Mouse (Mus musculus): ENCODE results near the gene Wdr25.
"Not testable (repeated sequence)": the region's sequence is repeated elsewhere in the genome, so short reads cannot be mapped to it uniquely, and the experiment has no call there.

The Wdr25 gene

DNA sequence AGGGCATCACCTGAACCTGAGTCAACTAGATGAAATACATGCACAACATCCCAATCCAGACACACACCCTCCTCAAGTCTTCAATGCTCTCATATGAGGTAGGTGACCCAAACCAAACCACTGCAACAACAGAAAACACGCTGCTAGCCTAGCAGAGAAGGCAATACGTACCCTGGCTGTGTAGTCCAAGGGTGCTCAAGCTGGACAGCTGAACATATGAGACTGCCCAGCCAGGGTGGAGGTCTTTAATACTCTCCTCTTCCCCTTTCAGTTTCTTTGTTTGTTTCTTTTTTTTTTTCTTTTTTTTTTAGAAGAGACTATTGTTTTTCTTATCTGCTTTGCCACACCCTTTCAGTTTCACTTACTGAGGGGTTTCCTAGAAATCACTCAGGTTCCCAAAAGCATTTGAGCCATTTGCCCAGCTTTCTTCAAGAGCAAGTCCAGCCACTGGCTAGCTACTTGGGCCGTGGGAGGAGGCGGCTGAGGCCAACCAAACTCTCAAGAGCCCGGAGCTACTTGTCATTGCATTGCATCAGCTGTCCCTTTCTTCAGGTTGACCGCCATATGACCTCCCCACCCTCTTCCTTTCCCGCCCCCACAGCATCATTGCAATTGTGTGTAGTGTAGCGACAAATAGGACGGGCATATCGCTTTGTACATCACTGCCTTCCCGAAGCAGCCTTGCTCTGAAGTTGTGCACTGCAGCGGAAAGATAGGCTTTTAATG is at the start of gene Wdr25:
Wdr25 (plus strand) TSS at position 643 of the 726 bp plus-strand sequence.
- DNase-seq (ENCODE audit: low read depth) = no peak

DNA sequence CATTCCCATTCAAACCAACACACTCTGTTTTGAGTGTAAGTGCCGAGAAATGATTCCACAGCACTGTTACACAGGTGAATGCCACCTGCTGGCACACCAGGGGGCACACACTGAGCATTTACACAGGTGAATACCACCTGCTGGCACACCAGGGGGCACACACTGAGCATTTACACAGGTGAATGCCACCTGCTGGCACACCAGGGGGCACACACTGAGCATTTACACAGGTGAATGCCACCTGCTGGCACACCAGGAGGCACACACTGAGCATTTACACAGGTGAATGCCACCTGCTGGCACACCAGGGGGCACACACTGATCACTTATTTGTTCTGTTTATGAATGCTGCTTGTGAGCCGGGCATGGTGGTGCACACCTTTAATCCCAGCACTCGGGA is 45.4 kb upstream of the Wdr25 start:
- DNase-seq (ENCODE audit: low read depth) = not testable (repeated sequence)

DNA sequence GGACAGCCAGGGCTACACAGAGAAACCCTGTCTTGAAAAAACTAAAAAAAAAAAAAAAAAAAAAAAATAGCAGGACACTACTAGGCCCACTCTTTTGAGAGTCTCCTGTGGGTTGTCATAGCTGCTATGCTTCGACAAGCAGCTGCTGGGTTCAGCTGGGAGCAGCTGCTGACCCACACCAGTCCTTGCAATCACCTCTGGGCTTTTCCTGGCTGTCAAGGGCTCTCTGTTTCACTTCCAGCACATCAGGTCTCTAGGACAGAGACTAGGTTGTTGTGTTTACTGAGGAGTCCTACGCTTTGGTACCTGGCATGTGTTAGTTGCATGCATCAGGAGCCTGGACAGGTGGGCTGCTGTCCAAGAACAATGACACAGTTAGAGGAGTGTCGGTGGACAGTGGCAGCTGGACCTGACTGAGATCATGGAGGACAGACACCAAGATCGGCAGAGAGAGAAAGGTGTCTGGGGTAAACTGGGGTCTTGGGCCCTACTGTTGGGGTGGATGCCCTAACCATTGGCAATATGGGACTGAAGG is 43.9 kb upstream of the Wdr25 start:
- no peak for DNase-seq (ENCODE audit: low read depth)

DNA sequence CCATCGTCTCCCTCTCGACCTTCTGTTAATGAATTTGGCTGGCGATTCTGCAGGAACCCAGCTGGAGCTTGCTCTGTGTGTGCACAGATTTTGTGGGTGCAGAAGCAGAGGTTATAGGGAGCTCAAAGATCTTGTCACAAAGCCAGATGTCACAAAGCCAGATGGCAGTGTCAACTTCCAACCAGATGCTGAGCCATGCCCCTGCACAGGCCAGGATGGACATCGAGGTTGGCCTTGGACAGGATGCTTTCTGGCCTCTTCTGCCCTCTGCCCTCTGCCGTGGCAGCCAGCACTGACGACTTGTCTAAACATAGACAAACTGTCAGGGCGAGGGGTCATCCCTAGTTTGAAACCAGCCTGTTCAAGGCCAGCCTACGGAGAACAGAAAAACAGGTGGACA is 43.3 kb upstream of the Wdr25 start:
- no peak for DNase-seq (ENCODE audit: low read depth)

DNA sequence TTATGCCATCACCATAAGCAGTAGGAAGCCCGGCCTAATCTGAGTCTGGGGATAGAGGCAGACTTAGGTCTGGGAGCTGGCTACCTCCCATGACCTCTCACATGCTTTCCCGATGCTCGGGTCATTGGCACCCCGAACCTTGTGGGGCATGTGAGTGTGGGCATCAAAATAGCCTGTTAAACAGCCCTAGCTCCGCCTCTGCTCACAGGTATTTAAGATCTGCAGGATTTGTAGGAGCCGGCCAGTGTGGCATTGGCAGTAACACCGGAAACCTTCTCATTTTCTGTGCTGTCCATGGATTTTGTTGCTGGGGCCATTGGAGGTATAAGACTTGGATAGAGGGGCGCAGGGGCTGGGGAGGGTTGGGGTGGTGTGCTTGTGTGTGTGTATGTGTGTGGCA is 42.5 kb upstream of the Wdr25 start:
- DNase-seq (ENCODE audit: low read depth) = no peak

DNA sequence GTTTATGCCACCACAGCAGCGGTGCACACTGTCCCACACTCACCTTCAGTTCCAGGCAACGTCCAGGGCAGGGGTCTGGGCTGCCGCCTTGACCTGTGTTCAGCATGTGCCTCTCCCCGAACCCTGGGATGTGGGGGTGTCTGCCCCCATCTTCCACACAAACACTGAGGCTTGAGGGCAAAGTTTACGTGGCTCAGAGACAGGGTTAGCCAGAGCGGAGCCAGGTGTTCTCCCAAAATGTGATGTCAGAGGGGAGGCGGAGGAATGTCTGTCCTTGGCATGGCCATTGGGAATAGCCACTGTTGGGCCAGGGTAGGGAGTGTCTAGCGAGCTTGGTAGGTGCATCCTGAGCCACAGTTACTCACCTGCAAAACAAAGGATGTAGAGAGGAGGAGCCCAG is 40.6 kb upstream of the Wdr25 start:
- DNase-seq (ENCODE audit: low read depth) = no peak

DNA sequence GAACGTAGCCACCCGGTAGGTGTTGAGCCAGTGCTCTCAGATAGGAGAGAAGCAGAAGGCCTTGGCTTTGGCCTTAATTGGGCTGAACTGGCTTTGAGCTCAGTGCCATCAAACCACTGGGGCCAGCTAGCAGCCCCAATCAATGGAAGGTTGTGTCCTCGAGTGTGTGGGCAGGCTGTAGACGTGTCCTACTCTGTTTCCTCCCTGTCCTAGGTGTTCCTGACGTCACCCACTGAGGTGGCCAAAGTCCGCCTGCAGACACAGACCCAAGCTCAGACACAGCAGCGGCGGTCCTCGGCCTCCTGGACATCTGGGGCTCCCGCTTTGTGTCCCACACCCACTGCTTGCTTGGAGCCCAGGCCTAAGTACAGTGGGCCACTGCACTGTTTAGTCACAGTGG is 38.4 kb upstream of the Wdr25 start:
- DNase-seq (ENCODE audit: low read depth) = no peak

DNA sequence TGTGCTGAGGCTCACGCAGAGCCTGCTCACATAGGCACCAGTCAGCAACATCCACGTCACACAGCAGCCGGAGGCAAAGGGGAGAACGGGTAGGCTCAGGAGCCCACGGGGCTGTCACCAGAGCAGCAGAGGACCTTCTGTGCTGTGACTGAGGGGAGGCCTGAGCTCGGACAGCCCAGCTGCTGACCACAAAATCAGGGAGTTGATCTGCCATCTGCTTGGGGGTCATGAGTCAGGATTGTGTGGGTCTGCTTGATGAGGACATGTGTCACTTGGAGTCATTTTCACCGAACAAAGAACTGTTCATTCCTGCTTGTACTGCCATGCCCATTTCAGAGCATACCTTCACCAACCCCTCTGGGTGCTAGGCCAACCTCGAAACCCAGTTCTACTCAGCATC is 37.2 kb upstream of the Wdr25 start:
- no peak for DNase-seq (ENCODE audit: low read depth)

DNA sequence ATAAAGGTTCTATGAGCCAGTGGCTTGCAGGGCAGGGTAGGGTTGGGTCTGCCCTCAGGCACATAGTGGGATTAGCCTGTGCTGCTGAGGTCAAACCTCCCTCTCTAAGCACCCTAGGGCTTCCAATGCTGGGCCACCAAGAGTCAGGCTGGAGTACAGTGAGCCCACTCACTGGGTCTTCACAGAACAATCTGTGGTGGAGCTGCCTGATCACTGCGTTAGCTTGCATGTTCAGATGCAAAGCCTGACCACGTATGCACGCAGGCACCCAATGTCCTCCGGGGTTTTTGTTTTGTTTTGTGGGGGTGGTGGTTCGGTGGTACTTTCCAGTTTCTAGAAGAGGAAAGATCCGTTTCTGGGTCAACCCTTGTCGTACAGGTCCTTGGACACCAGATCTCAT is 36.3 kb upstream of the Wdr25 start:
- DNase-seq (ENCODE audit: low read depth) = no peak

DNA sequence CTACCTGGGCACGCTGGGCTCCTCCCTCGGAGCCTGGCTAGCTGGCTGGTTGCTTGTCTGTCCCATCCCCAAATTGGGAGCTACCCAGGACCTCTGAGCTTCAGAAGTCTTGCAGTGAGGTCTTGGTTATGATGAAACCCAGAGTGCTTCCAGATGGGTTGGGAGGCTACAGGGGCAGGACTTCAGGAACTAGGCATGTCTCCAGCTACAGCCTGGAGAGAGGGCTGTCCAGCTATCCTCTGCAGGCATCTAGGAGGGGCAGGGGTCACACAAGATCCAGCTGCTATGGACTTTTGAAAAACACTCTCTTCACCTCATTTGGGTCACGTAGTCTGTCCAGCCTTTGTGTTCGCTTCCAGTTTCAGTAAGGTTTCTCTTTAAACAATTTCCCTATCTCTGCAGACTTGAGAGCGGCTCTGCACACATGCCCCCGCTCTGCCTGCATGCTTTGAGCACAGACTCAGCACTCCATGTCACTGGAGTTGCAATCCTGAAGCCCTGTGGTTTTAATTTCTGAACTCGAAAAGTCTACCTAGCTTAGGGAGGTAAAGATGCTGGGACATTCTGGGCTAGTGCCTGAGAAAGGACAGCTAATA is 35.7 kb upstream of the Wdr25 start:
- peak; percentile 88 for DNase-seq (ENCODE audit: low read depth)

DNA sequence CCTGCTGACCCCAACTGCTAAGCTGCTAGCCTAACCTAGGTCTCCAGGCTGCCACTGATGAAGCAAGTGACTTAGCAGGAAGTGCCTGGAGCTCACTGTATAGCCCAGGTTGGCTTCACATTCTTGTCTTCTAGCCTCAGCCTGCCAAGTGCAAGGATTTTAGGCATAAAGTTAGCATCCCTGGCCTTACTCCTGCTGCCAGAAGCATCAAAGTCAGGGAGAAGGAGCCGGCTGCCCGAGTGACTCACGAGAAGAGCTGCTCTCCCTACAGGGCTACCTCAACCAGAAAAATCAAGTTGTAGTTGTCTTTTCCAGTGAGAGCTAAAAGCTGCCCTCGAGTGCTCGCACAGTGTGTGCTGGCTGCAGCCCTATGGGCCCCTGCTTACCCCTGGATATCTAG is 34.9 kb upstream of the Wdr25 start:
- peak; percentile 60 for DNase-seq (ENCODE audit: low read depth)

DNA sequence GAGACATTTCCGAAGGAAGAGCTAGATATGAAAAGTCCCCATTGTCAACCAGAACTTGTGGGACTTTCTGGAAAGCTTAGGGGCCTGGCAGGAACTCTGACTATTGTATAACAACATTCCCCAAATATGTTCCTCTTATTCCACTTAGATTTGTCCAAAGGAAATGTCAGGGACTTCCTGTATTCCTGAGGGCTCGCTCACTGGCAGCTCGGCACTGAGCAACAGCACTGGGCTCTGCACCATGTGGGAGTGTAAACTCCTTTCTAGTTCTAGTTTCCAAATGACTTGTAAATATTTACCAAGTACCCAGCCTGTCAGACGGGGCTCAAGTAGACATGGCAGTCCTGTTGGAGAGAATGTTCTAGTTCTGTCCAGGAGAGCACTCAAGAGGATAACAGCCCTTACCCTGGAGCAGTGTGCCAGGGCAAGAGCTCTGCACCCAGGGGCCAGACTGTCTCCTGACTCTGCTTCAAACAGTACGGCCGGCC is 28.4 kb upstream of the Wdr25 start:
- DNase-seq (ENCODE audit: low read depth) = no peak

DNA sequence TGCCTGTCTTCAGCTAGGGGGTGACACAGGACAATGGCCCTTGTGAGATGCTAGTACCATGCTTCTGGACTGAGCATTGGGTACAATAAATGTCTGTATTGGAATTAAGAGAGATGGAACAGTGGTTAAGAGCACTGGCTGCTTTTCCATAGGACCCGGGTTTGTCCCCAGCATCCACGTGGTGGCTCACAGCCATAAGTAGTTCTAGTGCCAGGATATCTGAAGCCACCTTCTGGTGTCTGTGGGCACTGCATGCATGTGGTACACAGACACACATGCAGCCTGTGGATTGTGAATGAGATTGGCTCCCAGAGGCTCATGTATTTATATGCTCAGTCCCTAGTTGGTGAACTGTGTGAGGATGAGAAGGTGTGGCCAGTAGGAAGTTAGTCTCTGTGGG is 23.9 kb upstream of the Wdr25 start:
- peak; percentile 49 for DNase-seq (ENCODE audit: low read depth)

DNA sequence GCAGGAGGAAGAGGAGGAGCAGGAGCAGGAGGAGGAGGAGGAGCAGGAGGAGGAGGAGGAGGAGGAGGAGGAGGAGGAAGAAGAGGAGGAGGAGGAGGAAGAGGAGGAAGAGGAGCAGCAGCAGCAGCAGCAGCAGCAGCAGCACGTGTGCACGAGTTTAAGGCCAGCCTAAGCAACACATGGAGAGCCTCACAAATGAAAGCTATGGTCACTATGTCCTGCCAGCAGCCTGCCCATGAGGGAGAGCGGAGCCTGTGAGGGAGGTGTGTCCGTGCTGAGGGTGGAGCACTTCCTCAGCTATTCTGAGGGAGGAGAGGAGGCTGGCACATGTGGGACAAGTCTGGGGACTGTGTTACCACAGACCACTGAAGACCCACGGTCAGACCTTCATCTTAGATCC is 20.3 kb upstream of the Wdr25 start:
- no peak for DNase-seq (ENCODE audit: low read depth)

DNA sequence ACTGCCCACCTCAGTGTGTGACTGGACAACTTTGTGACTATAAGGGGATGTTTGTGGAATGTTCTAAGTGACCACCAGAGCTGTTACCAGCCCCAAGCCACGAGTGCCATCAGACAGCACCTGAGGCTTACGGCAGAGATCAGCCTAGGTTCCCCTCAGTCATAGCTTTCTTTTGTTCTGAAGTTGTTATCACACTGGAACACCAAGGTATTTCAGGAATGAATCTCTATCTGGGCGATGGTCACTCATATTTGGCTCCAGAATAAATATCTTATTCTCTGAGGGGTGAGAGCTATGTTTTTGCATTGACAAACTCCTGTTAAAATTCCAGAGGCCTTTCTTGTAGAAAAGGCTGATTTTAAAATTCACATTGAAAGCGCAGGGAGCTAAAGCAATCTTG is 14.3 kb upstream of the Wdr25 start:
- DNase-seq (ENCODE audit: low read depth) = no peak

DNA sequence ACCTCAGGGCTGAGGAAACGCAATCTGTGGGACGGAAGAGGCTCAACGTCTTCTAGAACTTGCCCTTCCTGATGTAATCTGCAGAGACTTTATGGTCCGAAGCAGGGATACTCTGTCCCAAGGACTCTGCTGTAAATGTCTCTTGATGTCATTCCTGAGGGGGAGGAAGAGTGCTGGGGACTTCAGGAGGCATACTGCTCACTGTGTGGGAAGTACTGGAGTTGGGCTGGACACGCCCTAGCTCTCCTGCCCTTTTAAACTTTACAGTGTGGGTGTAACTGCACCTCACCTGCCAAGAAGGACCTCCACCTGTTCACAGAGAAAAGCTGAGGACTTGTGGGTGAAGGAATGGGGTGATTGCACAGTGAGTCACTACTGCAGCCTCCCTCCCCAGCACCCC is 12.8 kb upstream of the Wdr25 start:
- DNase-seq (ENCODE audit: low read depth) = no peak

DNA sequence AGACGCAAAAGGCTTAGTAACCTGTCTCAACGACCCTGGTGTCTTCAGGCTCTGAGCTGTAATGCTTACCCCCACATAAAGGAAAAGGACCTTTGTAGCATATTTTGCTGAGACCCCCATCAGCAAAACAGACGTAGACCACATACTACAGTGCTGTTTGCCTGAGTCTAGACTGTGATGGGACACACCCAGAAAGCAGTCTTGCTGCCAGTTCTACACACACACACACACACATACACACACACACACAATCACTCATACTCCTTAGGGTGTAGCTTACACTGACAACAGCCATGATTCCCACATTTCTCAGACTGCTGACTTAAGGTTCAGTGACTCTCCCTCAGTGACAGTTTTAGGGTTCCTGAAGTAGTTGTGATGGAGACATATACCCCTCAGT is 12.2 kb upstream of the Wdr25 start:
- DNase-seq (ENCODE audit: low read depth) = no peak

DNA sequence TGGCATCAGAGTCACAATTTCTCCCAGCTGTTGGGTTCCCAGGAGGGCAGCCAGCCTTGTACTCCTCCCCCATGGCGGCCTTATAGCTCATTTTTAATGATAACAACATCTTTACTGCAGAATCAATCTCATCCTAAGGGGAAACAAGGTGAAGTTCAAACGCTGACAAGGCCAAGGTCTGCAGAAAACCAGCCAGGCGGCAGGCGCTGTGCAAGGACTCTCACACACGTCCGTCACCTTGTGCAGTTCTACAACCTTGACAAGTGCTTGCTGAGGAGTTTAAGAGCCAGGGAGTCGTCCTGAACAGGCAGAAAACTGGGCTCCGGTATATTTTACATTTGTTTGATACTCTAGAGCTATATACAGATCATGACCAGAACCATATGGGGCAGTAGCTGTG is 10.7 kb upstream of the Wdr25 start:
- DNase-seq (ENCODE audit: low read depth) = no peak

DNA sequence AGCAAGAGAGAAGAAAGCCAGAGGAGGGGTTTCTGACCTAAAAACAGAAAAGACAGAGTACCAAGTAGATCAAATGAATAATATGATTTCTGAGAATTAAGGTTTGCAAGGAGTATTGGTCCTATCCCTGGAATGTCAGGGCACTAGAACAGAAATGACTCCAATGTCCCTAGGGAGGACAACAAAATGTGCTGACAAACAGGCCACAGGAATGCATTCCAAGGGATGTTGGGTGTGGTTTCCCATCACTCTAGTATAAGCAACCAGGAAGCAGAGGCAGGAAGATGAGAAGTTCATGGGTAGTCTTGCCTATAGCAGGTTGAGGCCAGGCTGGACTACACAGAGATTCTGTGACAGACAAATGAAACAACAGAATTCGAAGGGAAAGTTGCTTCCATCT is 7.5 kb upstream of the Wdr25 start:
- DNase-seq (ENCODE audit: low read depth) = no peak

DNA sequence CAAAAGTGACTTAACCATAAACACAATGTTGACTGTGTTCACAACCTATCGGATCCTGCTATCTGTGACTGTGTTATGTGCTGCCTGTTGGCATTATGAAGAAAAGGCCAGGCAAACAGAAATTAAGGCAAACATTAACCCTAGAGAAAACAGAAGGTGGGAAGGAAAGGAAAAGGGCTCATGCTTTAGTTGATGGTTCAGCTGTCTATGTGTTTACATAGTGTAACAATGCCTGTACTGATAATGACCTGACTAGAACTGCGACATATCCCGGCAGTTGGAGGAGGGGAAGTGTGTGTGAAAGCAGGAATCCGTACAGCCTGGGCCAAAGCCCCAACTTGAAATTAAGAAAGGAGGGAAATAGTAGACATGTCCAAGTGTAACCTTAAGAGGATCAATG is 6.4 kb upstream of the Wdr25 start:
- DNase-seq (ENCODE audit: low read depth) = no peak

DNA sequence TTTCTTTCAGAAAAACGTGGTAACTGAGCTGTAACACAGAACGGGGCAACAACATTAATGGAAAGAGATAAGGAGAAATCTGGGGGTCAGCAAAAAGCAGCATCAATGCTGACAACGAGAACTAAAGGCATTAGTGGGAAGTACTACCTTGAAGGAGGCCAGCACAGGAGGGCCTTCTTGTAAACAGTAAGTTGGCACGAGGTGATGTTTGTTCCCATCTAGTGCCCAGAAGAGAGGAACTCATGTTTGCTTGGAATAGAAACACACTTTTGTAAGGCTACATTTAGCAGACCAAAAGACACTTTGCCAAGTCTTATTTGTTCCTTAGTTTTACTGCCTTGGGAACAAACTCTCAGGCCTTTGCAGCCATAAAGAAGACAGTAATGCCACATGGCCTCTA is 4.8 kb upstream of the Wdr25 start:
- DNase-seq (ENCODE audit: low read depth) = no peak

DNA sequence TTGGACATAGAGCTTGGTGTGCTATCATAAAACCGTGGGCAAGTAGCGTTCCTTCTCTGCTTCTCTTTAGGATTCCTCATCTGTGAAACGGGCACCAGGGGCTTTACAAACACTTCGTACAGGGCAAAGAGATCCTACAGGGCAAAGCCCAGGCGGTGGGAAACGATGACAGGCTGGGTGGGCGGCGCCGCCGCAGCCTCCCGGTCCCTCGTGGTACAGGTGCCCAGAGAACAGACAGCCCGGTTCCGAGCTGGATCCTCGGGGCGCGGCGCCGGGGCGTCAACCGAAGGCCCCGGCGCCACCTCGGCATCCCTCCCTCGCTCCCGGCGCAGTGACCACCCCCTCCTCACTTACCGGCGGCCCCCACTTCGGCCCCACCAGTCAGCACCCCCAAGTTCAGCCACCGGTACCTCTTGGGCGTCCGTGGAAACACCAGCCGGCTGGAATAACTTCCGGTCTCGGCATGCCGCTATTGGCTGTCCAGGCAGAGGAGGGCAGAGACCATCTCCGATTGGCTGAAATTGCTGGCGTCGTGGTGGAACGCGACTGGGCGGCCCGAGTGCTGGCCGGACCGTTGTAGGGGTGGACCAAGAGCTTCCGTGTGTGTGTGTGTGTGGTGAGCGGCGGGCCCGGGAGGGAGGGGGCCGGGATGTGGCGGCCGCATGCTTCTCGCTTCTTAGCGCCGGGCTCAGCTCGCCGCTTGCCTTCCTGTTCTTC is 442 bp downstream of the Wdr25 start, which contains the start of gene Wars:
Wars (minus strand) TSS at position 460 of the 717 bp plus-strand sequence.
- peak; percentile 97 for DNase-seq (ENCODE audit: low read depth)

DNA sequence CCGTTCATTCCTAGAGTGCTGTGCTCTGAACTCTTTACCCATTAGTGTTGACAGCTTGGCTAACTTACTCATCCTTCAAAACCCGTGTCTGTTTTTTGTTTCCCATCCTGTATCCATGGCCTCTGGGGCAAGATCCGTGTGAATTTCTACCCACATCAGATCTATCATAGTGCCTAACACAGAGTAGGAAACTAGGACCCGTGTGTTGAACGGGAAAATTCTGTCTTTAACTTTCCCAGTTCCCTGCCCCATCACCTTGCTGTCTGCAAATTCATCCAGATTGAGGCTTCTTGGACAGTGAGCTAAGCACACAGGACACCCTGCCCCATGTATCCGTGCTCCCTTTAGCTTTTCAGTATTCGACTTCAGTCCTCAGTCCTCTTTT is 993 bp downstream of the Wdr25 start:
- no peak for DNase-seq (ENCODE audit: low read depth)
